Mouse (Mus musculus): ENCODE measurements around the gene Havcr2. TPM values are rescaled to one million over a fixed set of nuclear protein-coding genes. Genes with fewer than 3 reads are reported as not detected.

Havcr2 gene
- total and polyA plus RNA-seq, 3 experiments: 1.3 to 2.1 TPM; not detected in 1

DNA sequence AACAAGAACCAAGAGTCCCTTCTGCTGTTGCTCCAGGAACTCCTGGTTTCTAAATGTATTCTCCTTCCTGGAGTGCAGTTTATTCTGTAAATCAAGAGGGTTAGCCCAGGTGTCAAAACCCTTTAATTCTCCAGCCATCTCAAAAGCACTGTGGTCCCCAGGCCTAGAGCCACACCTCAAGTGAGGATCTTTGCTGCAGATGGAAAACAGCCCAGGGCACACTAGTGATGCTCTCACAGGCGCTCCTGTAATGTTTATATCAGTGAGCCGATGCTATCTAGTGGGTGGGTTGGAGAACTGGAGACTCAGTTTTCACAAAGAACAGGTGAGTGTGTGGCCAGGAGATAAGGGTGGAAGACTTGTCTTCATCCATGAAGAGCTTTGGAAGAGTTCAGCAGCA, 69.2 kb downstream of the Havcr2 start, which contains the start of gene Gm12169:
Gm12169 (plus strand) TSS at position 301 of the 400 bp plus-strand sequence.
- Histone ChIP-seq H3K27me3 (ENCODE audit: control insufficient read depth in 1 of 2, insufficient read depth in 2 of 2, low read length in 2 of 2) (peaks cover 4 to 7% of the 10 kb centered on the region in 2 experiments), H3K4me1 (ENCODE audit: control insufficient read depth in 1 of 2, insufficient read depth in 2 of 2, low read length in 2 of 2) (no peaks in the 10 kb centered on the region), H3K27ac (ENCODE audit: control insufficient read depth, low read depth, low read length) (no peak within 1 kb of the TSS), H3K4me3 (ENCODE audit: control insufficient read depth in 1 of 2, insufficient read depth in 1 of 2, low read depth in 2 of 2, low read length in 2 of 2) (no peak within 1 kb of the TSS), H3K9me3 (replicated peaks; ENCODE audit: insufficient read depth, low read length) (no peaks in the 10 kb centered on the region), H3K79me2 (ENCODE audit: control insufficient read depth, insufficient read depth, low read length, poor library complexity) (no peaks in the 10 kb centered on the region), H3K36me3 (ENCODE audit: control insufficient read depth in 1 of 2, insufficient read depth in 2 of 2, low read length in 2 of 2) (no peaks in the 10 kb centered on the region), H3K9ac (ENCODE audit: control insufficient read depth, low read depth, low read length, poor library complexity, severe bottlenecking) (no peak within 1 kb of the TSS)
- no peak for DNase-seq (ENCODE audit: low read depth, low spot score)
- TF ChIP-seq RCOR1 (IDR thresholded peaks at IDR 0.05; ENCODE audit: low read depth, low read length): no peak
- no peak for TF ChIP-seq BHLHE40 (IDR thresholded peaks at IDR 0.05; ENCODE audit: borderline replicate concordance, low read depth, low read length)
- TF ChIP-seq MYB (IDR thresholded peaks at IDR 0.05; ENCODE audit: low read depth, low read length): no peak
- no peak for TF ChIP-seq POLR2A (IDR thresholded peaks at IDR 0.05; ENCODE audit: control insufficient read depth in 1 of 2, insufficient read depth in 1 of 2, low read depth in 1 of 2, low read length in 2 of 2, poor library complexity in 1 of 2)
- no peak for TF ChIP-seq UBTF (IDR thresholded peaks at IDR 0.05; ENCODE audit: borderline replicate concordance, insufficient read depth, low read depth, low read length)

DNA sequence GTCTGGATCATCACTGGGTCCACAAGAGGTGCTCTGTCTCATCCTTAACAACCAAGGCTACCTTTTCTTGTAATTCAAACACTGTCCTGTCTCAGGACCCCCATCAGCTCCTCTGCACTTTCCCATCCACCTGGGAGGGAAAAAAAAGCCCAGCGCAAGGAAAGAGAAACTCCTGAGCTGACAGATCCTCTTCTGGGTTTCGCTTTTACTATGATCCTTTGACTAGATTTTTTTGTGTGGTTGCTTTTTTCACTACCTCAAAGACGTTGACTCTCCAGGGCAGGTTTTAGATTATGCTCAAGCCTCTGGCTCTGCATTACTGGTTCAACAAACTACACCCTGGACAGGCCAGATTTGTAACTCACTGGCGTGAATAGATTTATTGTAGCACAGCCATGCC, 75.4 kb downstream of the Havcr2 start:
- Histone ChIP-seq H3K4me3 (ENCODE audit: control insufficient read depth in 1 of 2, insufficient read depth in 1 of 2, low read depth in 2 of 2, low read length in 2 of 2) (no peak overlapping the region), H3K9me3 (replicated peaks; ENCODE audit: insufficient read depth, low read length) (no peaks in the 10 kb centered on the region), H3K27me3 (ENCODE audit: control insufficient read depth in 1 of 2, insufficient read depth in 2 of 2, low read length in 2 of 2) (peaks cover 6 to 8% of the 10 kb centered on the region in 2 experiments), H3K27ac (ENCODE audit: control insufficient read depth, low read depth, low read length) (no peak overlapping the region), H3K36me3 (ENCODE audit: control insufficient read depth in 1 of 2, insufficient read depth in 2 of 2, low read length in 2 of 2) (no peaks in the 10 kb centered on the region), H3K4me1 (ENCODE audit: control insufficient read depth in 1 of 2, insufficient read depth in 2 of 2, low read length in 2 of 2) (no peaks in the 10 kb centered on the region), H3K9ac (ENCODE audit: control insufficient read depth, low read depth, low read length, poor library complexity, severe bottlenecking) (no peak overlapping the region), H3K79me2 (ENCODE audit: control insufficient read depth, insufficient read depth, low read length, poor library complexity) (no peaks in the 10 kb centered on the region)
- no peak for TF ChIP-seq POLR2AphosphoS5 (IDR thresholded peaks at IDR 0.05; ENCODE audit: borderline replicate concordance, low read depth, low read length)
- TF ChIP-seq SMC3 (IDR thresholded peaks at IDR 0.05; ENCODE audit: low read depth, low read length): no peak
- TF ChIP-seq UBTF (IDR thresholded peaks at IDR 0.05; ENCODE audit: borderline replicate concordance, insufficient read depth, low read depth, low read length): no peak
- TF ChIP-seq ETS1 (IDR thresholded peaks at IDR 0.05; ENCODE audit: low read depth, low read length): no peak
- no peak for TF ChIP-seq NELFE (IDR thresholded peaks at IDR 0.05; ENCODE audit: low read depth, low read length)
- no peak for TF ChIP-seq POLR2A (IDR thresholded peaks at IDR 0.05; ENCODE audit: control insufficient read depth in 1 of 2, insufficient read depth in 1 of 2, low read depth in 1 of 2, low read length in 2 of 2, poor library complexity in 1 of 2)
- no peak for TF ChIP-seq USF1 (IDR thresholded peaks at IDR 0.05; ENCODE audit: low read depth, low read length)
- no peak for TF ChIP-seq MYC (IDR thresholded peaks at IDR 0.05; ENCODE audit: low read depth, low read length)
- TF ChIP-seq ZKSCAN1 (IDR thresholded peaks at IDR 0.05; ENCODE audit: low read depth, low read length): no peak
- TF ChIP-seq MAZ (IDR thresholded peaks at IDR 0.05; ENCODE audit: low read depth, low read length): no peak
- no peak for TF ChIP-seq MYB (IDR thresholded peaks at IDR 0.05; ENCODE audit: low read depth, low read length)
- no peak for TF ChIP-seq ZNF384 (IDR thresholded peaks at IDR 0.05; ENCODE audit: low read depth, low read length)
- TF ChIP-seq MAX (IDR thresholded peaks at IDR 0.05; ENCODE audit: low read length): no peak
- no peak for TF ChIP-seq ZC3H11A (IDR thresholded peaks at IDR 0.05; ENCODE audit: low read depth, low read length)
- TF ChIP-seq RAD21 (IDR thresholded peaks at IDR 0.05; ENCODE audit: low read depth, low read length): no peak
- DNase-seq (ENCODE audit: low read depth, low spot score): no peak

Other genes with a start within 250 kb of the Havcr2 start
- 0.07 and 0.08 TPM in 2 replicates for gene Fndc9, start 219.4 kb upstream of the Havcr2 start, total RNA-seq (2012; rRNA removed)
- under 1 TPM in 1 of 2 experiments, not detected in 1; 0.35 TPM for gene Fndc9, start 219.4 kb upstream of the Havcr2 start, polyA plus RNA-seq (2012; ENCODE audit: insufficient read depth in 1 of 2, insufficient read length in 2 of 2, low read depth in 1 of 2, low replicate concordance in 2 of 2, missing spikeins in 1 of 2)
- 9.9 and 13.7 TPM in 2 replicates for gene Cyfip2, start 142.1 kb upstream of the Havcr2 start, total RNA-seq (2012; rRNA removed)
- gene Cyfip2, start 142.1 kb upstream of the Havcr2 start, polyA plus RNA-seq (2012; ENCODE audit: insufficient read depth in 1 of 2, insufficient read length in 2 of 2, low read depth in 1 of 2, low replicate concordance in 2 of 2, missing spikeins in 1 of 2): 10 to 100 TPM; 18.9 to 31.8 TPM
- not detected in 2 replicates for gene Itk, start 65.4 kb upstream of the Havcr2 start, total RNA-seq (2012; rRNA removed)
- not detected for gene Itk, start 65.4 kb upstream of the Havcr2 start, polyA plus RNA-seq (2012; ENCODE audit: insufficient read depth in 1 of 2, insufficient read length in 2 of 2, low read depth in 1 of 2, low replicate concordance in 2 of 2, missing spikeins in 1 of 2)
- not detected in 2 replicates for gene Fam71b, start 58.4 kb upstream of the Havcr2 start, total RNA-seq (2012; rRNA removed)
- gene Fam71b, start 58.4 kb upstream of the Havcr2 start, polyA plus RNA-seq (2012; ENCODE audit: insufficient read depth in 1 of 2, insufficient read length in 2 of 2, low read depth in 1 of 2, low replicate concordance in 2 of 2, missing spikeins in 1 of 2): not detected
- gene Med7, start 18.0 kb upstream of the Havcr2 start, total RNA-seq (2012; rRNA removed): 50.6 and 57.8 TPM in 2 replicates
- gene Med7, start 18.0 kb upstream of the Havcr2 start, polyA plus RNA-seq (2012; ENCODE audit: insufficient read depth in 1 of 2, insufficient read length in 2 of 2, low read depth in 1 of 2, low replicate concordance in 2 of 2, missing spikeins in 1 of 2): 10 to 100 TPM in 1 of 2 experiments, not detected in 1; 56.5 TPM
- not detected in 2 replicates for gene Gm12169, start 69.3 kb downstream of the Havcr2 start, total RNA-seq (2012; rRNA removed)
- gene Gm12169, start 69.3 kb downstream of the Havcr2 start, polyA plus RNA-seq (2012; ENCODE audit: insufficient read depth in 1 of 2, insufficient read length in 2 of 2, low read depth in 1 of 2, low replicate concordance in 2 of 2, missing spikeins in 1 of 2): not detected
- gene BC053393, start 116.6 kb downstream of the Havcr2 start, total RNA-seq (2012; rRNA removed): not detected in 2 replicates
- gene BC053393, start 116.6 kb downstream of the Havcr2 start, polyA plus RNA-seq (2012; ENCODE audit: insufficient read depth in 1 of 2, insufficient read length in 2 of 2, low read depth in 1 of 2, low replicate concordance in 2 of 2, missing spikeins in 1 of 2): not detected
- gene Dppa1, start 174.3 kb downstream of the Havcr2 start, total RNA-seq (2012; rRNA removed): not detected in 2 replicates
- not detected for gene Dppa1, start 174.3 kb downstream of the Havcr2 start, polyA plus RNA-seq (2012; ENCODE audit: insufficient read depth in 1 of 2, insufficient read length in 2 of 2, low read depth in 1 of 2, low replicate concordance in 2 of 2, missing spikeins in 1 of 2)